Mouse (Mus musculus): ENCODE measurements around the gene Olfr606.
"Not testable (repeated sequence)": the region's sequence is repeated elsewhere in the genome, so short reads cannot be mapped to it uniquely, and the experiment has no call there.

Gene Olfr606

GRCm38 (mm10) chr7:103448746-103449145 lies at the start of gene Olfr606:
TSS of gene Olfr606 (plus strand) at chr7:103449046.
- in situ Hi-C loops (cut with MboI; ENCODE audit: low sequenced_read_pairs): no loop called here

- in situ Hi-C loops (cut with MboI; ENCODE audit: low sequenced_read_pairs): not testable (repeated sequence)
These were observed 42.3 kb upstream of the Olfr606 start for GRCm38 (mm10) chr7:103406521-103407055.

- in situ Hi-C loops (cut with MboI; ENCODE audit: low sequenced_read_pairs): not testable (repeated sequence)
These were observed 34.1 kb upstream of the Olfr606 start, which contains the start of gene Usp17lc for GRCm38 (mm10) chr7:103414772-103415171. TSS of gene Usp17lc (plus strand) at chr7:103415072.

DNA sequence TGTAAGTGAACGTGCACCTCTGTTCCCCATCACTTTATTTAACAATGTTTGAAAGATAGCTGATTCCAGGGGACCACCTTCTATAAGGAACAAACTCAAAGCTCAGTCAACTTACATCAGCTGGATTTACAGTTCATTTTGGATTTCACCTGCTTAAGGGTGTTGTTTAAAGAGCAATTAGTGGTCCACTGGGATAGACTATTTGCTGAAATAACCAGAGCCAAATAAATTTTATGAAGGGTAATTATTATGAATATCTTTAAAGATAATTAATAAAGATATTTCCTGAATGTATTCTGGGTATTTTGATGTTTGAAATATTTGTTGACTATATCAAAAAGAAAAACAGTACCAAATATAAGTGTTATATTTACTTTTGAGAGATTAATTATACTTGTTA lies 3.5 kb upstream of the Olfr606 start, which contains the start of gene Olfr605:
Gene Olfr605, minus strand, starts transcription at position 101 of the 400 bp plus-strand sequence.
- in situ Hi-C loops (cut with MboI; ENCODE audit: low sequenced_read_pairs): no loop called here

DNA sequence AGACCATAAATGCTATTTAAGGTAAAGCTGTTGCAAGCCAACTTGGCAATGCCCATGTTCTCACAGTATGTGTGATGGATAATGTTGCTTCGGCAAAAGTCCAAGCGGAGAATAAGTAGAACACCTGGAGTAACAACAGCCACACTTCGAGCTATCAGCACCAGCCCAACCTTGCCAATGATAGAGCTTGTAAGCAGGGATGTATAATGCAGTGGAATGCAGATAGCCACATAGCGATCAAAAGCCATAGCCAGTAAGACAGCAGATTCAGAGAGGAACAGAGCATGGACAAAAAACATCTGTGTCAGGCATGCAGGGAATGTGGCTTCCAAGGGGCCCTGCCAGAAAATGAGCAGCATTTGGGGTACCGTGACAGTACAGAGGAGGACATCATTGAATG lies 11.7 kb downstream of the Olfr606 start:
- in situ Hi-C loops (cut with MboI; ENCODE audit: low sequenced_read_pairs): no loop called here

- in situ Hi-C loops (cut with MboI; ENCODE audit: low sequenced_read_pairs): no loop called here
These were observed 20.7 kb downstream of the Olfr606 start, which contains the start of gene Olfr608 for GRCm38 (mm10) chr7:103469577-103469976. TSS of gene Olfr608 (plus strand) at chr7:103469877.

- in situ Hi-C loops (cut with MboI; ENCODE audit: low sequenced_read_pairs): not testable (repeated sequence)
These were observed 28.3 kb downstream of the Olfr606 start for GRCm38 (mm10) chr7:103477106-103477505.

DNA sequence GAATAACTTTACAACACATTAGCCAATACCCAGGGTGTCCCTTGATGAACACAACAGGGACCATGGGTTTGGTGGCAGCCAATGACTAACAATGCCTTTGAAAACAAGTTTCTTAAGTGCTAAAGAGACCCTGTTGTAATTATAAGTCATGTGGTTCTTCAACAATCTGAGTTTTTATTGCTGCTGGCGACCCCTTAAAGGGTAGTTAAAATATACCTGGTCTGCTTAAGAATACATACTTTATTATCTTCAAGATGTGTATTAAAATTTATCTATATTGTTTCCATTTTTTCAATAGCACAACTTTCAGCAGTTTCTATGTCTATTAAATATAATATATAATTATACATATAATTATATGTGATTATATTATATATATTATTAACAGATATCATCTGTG lies 49.1 kb downstream of the Olfr606 start, which contains the start of gene Olfr609:
Gene Olfr609, minus strand, starts transcription at position 101 of the 400 bp plus-strand sequence.
- in situ Hi-C loops (cut with MboI; ENCODE audit: low sequenced_read_pairs): no loop called here

Data from CH12F3 (cell line).